In genomic region chr13:80862215-80862614, GRCm38 (mm10) we compare ENCODE assay signal across 8 mouse cellular contexts. TPM values are rescaled to one million over a fixed set of nuclear protein-coding genes. Genes with fewer than 3 reads are reported as not detected.
DNase-seq lines count a peak whose midpoint lies in the region; ATAC-seq and TF ChIP-seq lines count a peak whose summit lies in the region.

No protein-coding gene starts in this region.

- TF ChIP-seq CTCF in E14TG2a.4 (conservative IDR thresholded peaks at IDR 0.05; ENCODE audit: low read length) = peak; percentile 59

- H3K27me3 ChIP-seq in E14TG2a.4 (ENCODE audit: insufficient read depth, low read length) = no peaks in the 10 kb centered on the region

- H3K9me3 ChIP-seq in E14TG2a.4 (ENCODE audit: low read length) = no peaks in the 10 kb centered on the region

- no peaks in the 10 kb centered on the region for H3K4me1 ChIP-seq in E14TG2a.4 (replicated peaks; ENCODE audit: low read depth, low read length)

- DNase-seq in adrenal gland, adult 18-20 months (ENCODE audit: low spot score in 2 of 2) = peak; percentile 75 to 82
- DNase-seq in embryo, embryonic 10.5 days (ENCODE audit: low spot score) = peak; percentile 83
- peak; percentile 66 to 81 for DNase-seq in heart, postnatal 10 days
- DNase-seq in kidney, postnatal 14 days = peak; percentile 76
- DNase-seq in lung, postnatal 10 days = peak; percentile 76
- DNase-seq in retina, postnatal 1 day = peak; percentile 75

- no peaks in the 10 kb centered on the region for H3K36me3 ChIP-seq in E14TG2a.4 (ENCODE audit: insufficient read depth, low read length)

- intact Hi-C loops in heart, postnatal 10 days (cut with DNase I) = loop anchor here (1.0 to 10.0 kb wide), 5 partner anchors 295 to 783 kb away; no protein-coding TSS in a partner anchor

- H3K4me3 ChIP-seq in E14TG2a.4 (replicated peaks; ENCODE audit: low read length) = no peak overlapping the region

- ATAC-seq in erythroblast, adult 5-6 weeks (replicated peaks; ENCODE audit: low FRiP score, poor library complexity, severe bottlenecking) = no peak

RNA-seq across cellular contexts. Expression of gene Arrdc3, which starts 21.0 kb away (rescaled TPM):
- total RNA-seq in adrenal gland, adult 18-20 months (2021) = 100 to 1,000 TPM in 1 of 2 experiments, 10 to 100 TPM in 1; 59.6 to 136 TPM
- total RNA-seq in heart, postnatal 10 days (2021) = 10 to 100 TPM; 44.7 to 51.3 TPM
- total RNA-seq in erythroblast, adult 5-6 weeks (2015; ENCODE audit: low replicate concordance) = 111 and 115 TPM in 2 replicates
- total RNA-seq in erythroblast, adult 5-6 weeks (2017; ENCODE audit: low replicate concordance) = 177 and 199 TPM in 2 replicates
